9 mouse cellular contexts compared by ENCODE assay signal in genomic region chr7:126008789-126009148, GRCm38 (mm10).
A peak's percentile ranks its signal among the peaks of the same experiment; 100 is the strongest.
DNase-seq lines count a peak whose midpoint lies in the region; ATAC-seq lines count a peak whose summit lies in the region.
"Had no signal": no experiment of that assay in that cellular context is flagged by ENCODE, and none has a peak within 500 bp of the region (broad histone marks: within the 10 kb centered on the region; RNA-seq: fewer than 3 reads in every experiment).

No protein-coding gene starts in this region.

- H3K9me3 ChIP-seq in hindbrain, embryonic 11.5 days (ENCODE audit: control insufficient read depth, low read length): no peaks in the 10 kb centered on the region
- H3K9me3 ChIP-seq in liver, embryonic 11.5 days (ENCODE audit: control insufficient read depth, low read length): no peaks in the 10 kb centered on the region

- peak; percentile 61 to 64 for DNase-seq in cerebellum, postnatal 14 days
- no peak for DNase-seq in cerebellum, adult 11 months
- peak; percentile 71 for DNase-seq in hindbrain, embryonic 11.5 days (ENCODE audit: low spot score)
- DNase-seq in left cerebral cortex, postnatal 25 days (ENCODE audit: low spot score in 2 of 2): peak; percentile 82 to 95
- DNase-seq in right cerebral cortex, adult 18-20 months: peak; percentile 89
- DNase-seq in thymus, postnatal 0 days (ENCODE audit: low spot score): no peak
- no peak for DNase-seq in liver, embryonic 11.5 days (ENCODE audit: low spot score)
- DNase-seq in ovary, adult 18-20 months (ENCODE audit: low spot score): no peak
- DNase-seq: kidney, adult 8-10 months had no signal

- no peak overlapping the region for H3K4me2 ChIP-seq in hindbrain, embryonic 11.5 days (replicated peaks; ENCODE audit: low read depth, low read length)
- H3K4me2 ChIP-seq in liver, embryonic 11.5 days: no peak overlapping the region

- H3K4me1 ChIP-seq in hindbrain, embryonic 11.5 days (replicated peaks; ENCODE audit: control insufficient read depth, insufficient read depth, low read length): peaks cover 4% of the 10 kb centered on the region; the same call in 1 of the 2 replicates
- H3K4me1 ChIP-seq in liver, embryonic 11.5 days (replicated peaks; ENCODE audit: control insufficient read depth, insufficient read depth, low read length): no peaks in the 10 kb centered on the region

- WGBS in hindbrain, embryonic 11.5 days: 51% methylated on average over 7 of the region's 7 CpGs
- 70% methylated on average over 7 of the region's 7 CpGs for WGBS in liver, embryonic 11.5 days

- no peaks in the 10 kb centered on the region for H3K27me3 ChIP-seq in hindbrain, embryonic 11.5 days (ENCODE audit: control insufficient read depth, insufficient read depth, low read length)
- no peaks in the 10 kb centered on the region for H3K27me3 ChIP-seq in liver, embryonic 11.5 days (replicated peaks; ENCODE audit: control insufficient read depth, insufficient read depth, low read length)

- H3K36me3 ChIP-seq in hindbrain, embryonic 11.5 days (ENCODE audit: control insufficient read depth, insufficient read depth, low read length): no peaks in the 10 kb centered on the region
- no peaks in the 10 kb centered on the region for H3K36me3 ChIP-seq in liver, embryonic 11.5 days (ENCODE audit: control insufficient read depth, insufficient read depth, low read length)

- no peak overlapping the region for H3K9ac ChIP-seq in hindbrain, embryonic 11.5 days (ENCODE audit: low read depth, low read length)
- no peak overlapping the region for H3K9ac ChIP-seq in liver, embryonic 11.5 days (ENCODE audit: low read depth, low read length)

- intact Hi-C loops in left cerebral cortex, postnatal 25 days (cut with DNase I): loop anchor here (2.0 to 10.0 kb wide), 2 partner anchors 242 to 314 kb away; no protein-coding TSS in a partner anchor

- peak; percentile 79 for ATAC-seq in hindbrain, embryonic 11.5 days (ENCODE audit: low FRiP score)
- no peak for ATAC-seq in liver, embryonic 11.5 days (replicated peaks; ENCODE audit: low FRiP score)

- peak overlapping the region; percentile 62; the same call in 1 of the 2 replicates for H3K27ac ChIP-seq in hindbrain, embryonic 11.5 days (ENCODE audit: low read depth, low read length)
- no peak overlapping the region for H3K27ac ChIP-seq in liver, embryonic 11.5 days (ENCODE audit: low read depth, low read length)

- H3K4me3 ChIP-seq in hindbrain, embryonic 11.5 days (ENCODE audit: low read depth, low read length): no peak overlapping the region
- no peak overlapping the region for H3K4me3 ChIP-seq in liver, embryonic 11.5 days (ENCODE audit: low read depth, low read length)

Comparison
In these comparisons a context has a peak if more than half of its experiments do, and no peak if none do; other contexts are left out.
1. DNase-seq: peak in cerebellum, postnatal 14 days (2 of 2), hindbrain, embryonic 11.5 days (single experiment), left cerebral cortex, postnatal 25 days (2 of 2) and right cerebral cortex, adult 18-20 months (single experiment); none in cerebellum, adult 11 months (single experiment), thymus, postnatal 0 days (single experiment), liver, embryonic 11.5 days (single experiment) and ovary, adult 18-20 months (single experiment).